Mouse (Mus musculus) frontal cortex, postnatal 36 days (tissue): ENCODE measurements around the gene Pigk.
A peak's percentile ranks its signal among the peaks of the same experiment; 100 is the strongest.
"Not testable (repeated sequence)": the region's sequence is repeated elsewhere in the genome, so short reads cannot be mapped to it uniquely, and the experiment has no call there.

Experiments used
- DNase-seq, 2 experiments: peaks; one replicate each; pipeline ENCODE4 v3.0.0; 2022; ENCODE audit warnings: low spot score in 2 of 2

Pigk gene

DNA sequence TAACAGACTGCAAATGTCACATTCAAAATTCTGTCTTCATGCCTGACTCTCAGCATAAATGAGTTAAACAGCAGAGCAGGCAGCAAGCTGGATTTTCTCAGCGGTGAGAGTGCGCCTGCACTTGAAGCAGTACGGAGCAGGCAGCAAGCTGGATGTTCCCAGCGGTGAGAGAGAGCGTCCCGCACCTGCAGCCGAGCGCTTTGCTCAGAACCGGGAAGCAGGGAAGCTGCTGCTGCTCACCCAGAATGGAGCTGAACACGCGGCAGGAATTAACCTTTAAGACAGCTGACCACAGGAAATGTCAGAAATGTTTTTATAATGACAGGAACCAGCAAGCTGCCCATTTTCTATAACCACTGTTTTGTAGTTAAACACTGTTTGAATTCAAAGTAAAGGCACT is 53.6 kb downstream of the Pigk start:
- no peak for DNase-seq

DNA sequence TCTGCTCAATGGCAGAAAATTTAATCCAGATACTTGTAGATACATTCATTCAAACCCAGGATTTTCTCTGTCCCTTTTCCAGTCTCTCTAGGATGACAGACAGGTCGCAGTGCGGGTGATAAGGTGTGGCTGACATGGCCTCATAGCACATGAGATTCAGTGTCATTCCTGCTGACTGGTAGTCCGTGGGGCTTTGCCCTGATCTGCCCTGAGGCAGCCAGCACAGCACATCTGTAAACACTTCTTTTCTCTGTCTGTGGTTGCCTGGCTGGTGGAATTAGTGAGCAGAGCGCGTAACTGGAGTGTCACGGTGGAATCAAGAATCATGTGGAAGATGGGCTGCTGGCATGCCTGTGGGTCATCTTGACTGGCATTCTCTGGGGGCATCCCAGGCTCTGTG is 56.2 kb downstream of the Pigk start:
- no peak for DNase-seq

- no peak for DNase-seq
These were observed 62.5 kb downstream of the Pigk start for GRCm38 (mm10) chr3:152776363-152776762.

GRCm38 (mm10) chr3:152776872-152777540 is 63.1 kb downstream of the Pigk start:
- no peak for DNase-seq

GRCm38 (mm10) chr3:152779819-152780218 is 65.9 kb downstream of the Pigk start:
- DNase-seq: no peak

DNA sequence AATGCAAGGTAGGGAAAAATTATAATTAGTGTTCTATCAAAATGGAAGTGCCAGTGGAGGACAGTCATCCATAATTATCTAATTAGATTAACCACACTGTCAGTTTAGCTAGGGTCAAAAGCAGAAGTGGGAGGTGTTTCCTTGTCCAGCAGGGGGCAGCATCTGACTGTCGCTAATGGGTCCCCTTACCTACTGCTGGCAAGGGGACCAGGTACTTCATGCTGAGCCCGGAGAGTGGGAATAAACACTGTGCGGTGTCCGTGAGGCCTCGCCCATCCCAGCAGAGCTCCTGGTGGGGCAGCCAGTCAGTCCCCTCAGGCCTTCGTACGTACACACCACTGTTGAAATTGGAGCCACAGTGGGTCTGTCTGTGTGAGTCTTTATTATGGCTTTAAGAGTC is 69.9 kb downstream of the Pigk start:
- DNase-seq: peak; percentile 59 to 66

DNA sequence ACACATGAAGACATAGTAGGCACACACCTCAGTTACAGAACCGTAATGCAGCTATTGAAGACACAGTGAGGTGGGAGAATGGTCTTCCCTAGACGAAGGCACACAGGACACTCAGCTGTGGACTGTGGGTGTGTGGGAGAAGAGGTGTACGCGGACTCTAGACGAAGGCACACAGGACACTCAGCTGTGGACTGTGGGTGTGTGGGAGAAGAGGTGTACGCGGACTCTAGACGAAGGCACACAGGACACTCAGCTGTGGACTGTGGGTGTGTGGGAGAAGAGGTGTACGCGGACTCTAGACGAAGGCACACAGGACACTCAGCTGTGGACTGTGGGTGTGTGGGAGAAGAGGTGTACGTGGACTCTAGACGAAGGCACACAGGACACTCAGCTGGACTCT is 70.5 kb downstream of the Pigk start:
- not testable (repeated sequence) for DNase-seq

DNA sequence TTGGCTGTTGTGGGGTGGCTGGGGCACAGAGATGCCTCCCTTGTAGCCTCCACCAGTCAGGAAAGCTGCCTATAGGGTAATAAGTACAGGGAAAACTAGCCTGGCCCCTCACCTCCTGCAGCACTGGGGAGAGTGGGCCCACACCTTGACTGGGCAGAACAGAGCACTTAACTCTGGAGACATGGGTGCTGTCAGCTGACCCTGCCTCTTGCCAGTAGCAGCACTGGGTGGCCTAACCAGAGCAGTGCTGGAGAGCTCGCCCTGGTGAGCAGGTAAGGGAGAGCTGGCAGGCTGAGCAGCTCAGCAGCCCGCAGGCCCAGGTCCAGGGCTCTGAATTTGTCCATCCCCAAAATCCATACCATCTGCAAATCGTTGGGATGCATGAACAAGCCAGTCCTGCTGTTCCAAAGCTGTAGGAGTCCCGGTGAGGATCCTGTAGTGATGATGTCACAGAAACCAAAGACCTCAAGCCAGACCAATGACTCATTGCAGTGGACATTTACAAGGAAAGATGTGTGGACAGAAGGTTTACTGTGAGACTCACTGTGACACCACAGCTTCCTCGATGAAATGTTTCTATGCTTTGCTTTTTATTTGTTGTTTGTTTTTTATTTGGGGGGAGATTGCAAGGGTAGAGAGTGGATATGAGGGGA is 74.5 kb downstream of the Pigk start:
- not testable (repeated sequence) for DNase-seq

GRCm38 (mm10) chr3:152792601-152793000 is 78.7 kb downstream of the Pigk start:
- DNase-seq: peak in 1 of 2 experiments; percentile 10

- DNase-seq: no peak
These were observed 79.1 kb downstream of the Pigk start for GRCm38 (mm10) chr3:152793006-152793405.

DNA sequence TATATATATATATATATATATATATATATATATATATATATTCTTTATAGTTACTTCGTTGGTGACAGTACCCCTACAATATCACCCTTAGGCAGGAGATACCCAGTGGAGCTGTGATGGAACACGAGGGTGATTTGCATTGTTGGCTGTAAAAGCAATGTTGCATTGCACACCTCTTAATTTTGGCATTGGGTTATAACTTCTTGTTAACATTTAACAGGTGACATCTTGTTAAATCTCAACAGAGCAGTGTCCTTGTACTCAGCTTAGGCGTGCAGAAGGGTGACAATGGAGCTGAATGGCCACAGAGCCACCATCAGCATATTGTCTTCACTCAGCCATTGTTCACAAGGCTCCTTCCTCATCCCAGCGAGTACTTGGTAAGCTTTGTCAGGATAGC is 82.3 kb downstream of the Pigk start:
- no peak for DNase-seq

- no peak for DNase-seq
These were observed 83.5 kb downstream of the Pigk start for GRCm38 (mm10) chr3:152797354-152797753.

GRCm38 (mm10) chr3:152799738-152800431 is 86.0 kb downstream of the Pigk start:
- DNase-seq: peak in 1 of 2 experiments; percentile 29

GRCm38 (mm10) chr3:152813905-152814304 is 100.0 kb downstream of the Pigk start:
- no peak for DNase-seq

- no peak for DNase-seq
These were observed 101.2 kb downstream of the Pigk start for GRCm38 (mm10) chr3:152815110-152815509.

DNA sequence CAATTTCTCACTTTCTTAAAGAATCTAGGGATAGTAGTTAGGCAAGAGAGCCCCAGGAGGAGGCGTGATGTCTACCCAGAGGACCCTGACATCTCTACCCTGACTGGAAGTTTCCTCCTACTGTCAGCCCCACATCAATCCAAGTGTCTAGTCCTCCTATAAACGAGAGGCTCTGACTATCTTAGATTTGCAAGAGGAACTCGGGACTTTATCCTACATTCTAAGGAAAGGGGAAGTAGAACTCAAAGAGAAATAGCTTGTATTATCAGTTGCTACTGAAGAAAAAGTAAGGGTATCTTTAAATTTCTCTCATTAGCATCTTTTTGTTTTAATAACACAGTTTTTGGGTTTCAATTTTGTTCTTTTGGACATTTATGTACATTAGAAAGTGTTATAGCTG is 106.5 kb downstream of the Pigk start:
- no peak for DNase-seq

GRCm38 (mm10) chr3:152821202-152821601 is 107.3 kb downstream of the Pigk start:
- no peak for DNase-seq

DNA sequence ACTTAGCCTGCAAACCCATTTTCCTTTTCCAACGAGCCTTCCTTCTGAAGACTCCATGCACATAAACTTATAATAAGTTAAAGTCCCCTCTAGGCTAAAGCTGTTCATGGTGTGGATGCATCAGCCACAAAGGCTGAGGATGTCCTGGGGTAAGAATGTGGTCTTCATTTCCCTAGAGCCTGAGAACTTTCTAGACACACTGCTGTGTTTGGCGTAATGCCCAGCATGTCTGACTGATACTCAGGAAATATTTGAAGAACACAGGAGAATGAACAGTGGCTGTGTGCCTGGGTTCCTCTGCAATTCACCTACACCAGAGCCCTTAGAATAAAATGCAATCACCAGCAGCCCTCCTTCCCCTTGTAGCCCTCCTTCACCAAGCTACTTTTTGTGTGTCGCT is 117.5 kb downstream of the Pigk start:
- no peak for DNase-seq

GRCm38 (mm10) chr3:152831974-152832373 is 118.1 kb downstream of the Pigk start:
- DNase-seq: no peak

DNA sequence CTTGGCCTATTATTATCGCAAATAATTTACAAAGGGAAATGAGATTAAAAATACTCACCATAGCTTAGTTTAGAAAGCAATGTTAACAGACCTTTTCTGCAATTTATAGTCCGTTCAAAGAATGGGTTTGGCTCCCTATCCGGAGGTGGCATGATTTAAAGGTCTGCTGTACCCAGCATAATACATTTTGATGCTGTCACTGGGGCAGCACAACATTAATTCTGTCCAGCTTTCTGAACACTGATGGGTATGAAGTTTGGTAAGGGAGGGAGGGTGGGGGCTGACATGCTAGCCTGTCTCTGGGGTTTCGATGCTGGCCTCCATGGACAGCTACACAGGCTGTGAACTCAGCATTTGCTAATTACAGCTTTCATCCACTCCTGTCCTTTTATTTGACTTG is 118.5 kb downstream of the Pigk start:
- DNase-seq: no peak

GRCm38 (mm10) chr3:152837407-152837806 is 123.5 kb downstream of the Pigk start:
- peak in 1 of 2 experiments; percentile 24 for DNase-seq

DNA sequence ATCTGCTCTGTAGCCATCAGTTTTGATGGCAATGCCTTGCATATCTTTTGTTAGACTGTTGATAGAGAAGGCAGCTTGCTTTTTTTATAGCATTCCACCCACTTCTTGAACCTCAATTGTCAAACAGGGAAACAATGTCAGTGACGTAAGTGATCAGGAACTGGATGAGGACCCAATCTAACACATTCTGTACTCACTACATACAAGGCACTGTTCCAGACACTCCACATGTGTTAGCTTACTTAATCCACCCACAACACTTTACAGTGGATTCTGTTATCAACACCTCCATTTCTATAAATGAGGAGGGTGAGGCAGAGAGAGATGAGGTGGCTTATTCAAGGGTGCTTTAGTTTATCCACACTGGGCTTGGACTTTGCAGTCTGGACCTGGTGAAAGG is 124.0 kb downstream of the Pigk start:
- peak; percentile 28 to 62 for DNase-seq

DNA sequence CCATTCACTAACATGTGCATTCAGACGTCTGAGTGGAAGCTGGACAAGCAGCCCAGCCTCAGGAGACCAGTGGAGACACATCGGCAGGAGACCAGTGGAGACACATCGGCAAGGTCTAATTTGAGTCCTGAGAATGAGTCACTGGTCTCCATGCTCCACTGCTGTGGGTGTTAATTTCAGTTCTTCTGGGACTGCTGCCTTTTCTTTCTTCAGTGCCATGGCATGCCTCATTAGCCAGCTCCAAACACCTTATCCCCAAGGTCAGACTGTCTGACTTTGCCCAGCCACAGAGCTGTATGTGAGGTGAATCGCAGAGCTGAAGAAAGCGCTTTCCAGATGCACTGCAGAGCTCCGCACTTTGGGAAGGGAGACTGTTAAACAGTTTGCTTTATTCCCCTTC is 127.4 kb downstream of the Pigk start:
- DNase-seq: peak; percentile 27 to 45
